Mouse (Mus musculus) cerebellum, adult 2 months (tissue): ENCODE results near the gene Dag1. TPM values are rescaled to one million over a fixed set of nuclear protein-coding genes. Genes with fewer than 3 reads are reported as not detected.
A peak's percentile ranks its signal among the peaks of the same experiment; 100 is the strongest.
"Not testable (repeated sequence)": the region's sequence is repeated elsewhere in the genome, so short reads cannot be mapped to it uniquely, and the experiment has no call there.

Source experiments
- DNase-seq, 2 experiments: peaks; one replicate each; pipeline ENCODE4 v3.0.0; 2021
- H3K27ac ChIP-seq: fragments of 200-500 bp; 2 replicates; pipeline ENCODE4 v1.5.1; 2012; ENCODE audit warnings: low read length, control low read depth, inconsistent platforms; ENCODE audit not compliant: insufficient read depth
- H3K27me3 ChIP-seq: fragments of 200-500 bp; 2 replicates; pipeline ENCODE4 v1.6.1; 2012; ENCODE audit warnings: inconsistent platforms, mild to moderate bottlenecking, low read length, moderate library complexity; ENCODE audit not compliant: control insufficient read depth, insufficient read depth
- H3K4me1 ChIP-seq: fragments of 200-500 bp; 2 replicates; pipeline ENCODE4 v1.6.1; 2011; ENCODE audit warnings: low read length; ENCODE audit not compliant: control insufficient read depth, insufficient read depth
- H3K4me3 ChIP-seq: fragments of 200-500 bp; replicated peaks from 2 replicates; pipeline ENCODE3; 2011; ENCODE audit warnings: mild to moderate bottlenecking, low read depth, low read length, control low read depth; ENCODE audit not compliant: insufficient read depth
- CTCF ChIP-seq: fragments of 200-500 bp; IDR thresholded peaks from 2 replicates; pipeline ENCODE4 v1.5.1; 2011; ENCODE audit warnings: low read depth, mild to moderate bottlenecking, control low read depth, low read length, moderate library complexity, borderline replicate concordance; ENCODE audit not compliant: insufficient read depth
- POLR2A ChIP-seq: fragments of 200-500 bp; IDR thresholded peaks from 2 replicates; pipeline ENCODE4 v1.6.1; 2011; ENCODE audit warnings: low read length, control low read depth, borderline replicate concordance; ENCODE audit not compliant: insufficient read depth
- WGBS: fragments of 180-500 bp; shearing (Covaris S2); methylation state at CpG from one replicate; pipeline ENCODE4 v1.1.7; 2018; 5-methylcytosine and 5-hydroxymethylcytosine counted together
- polyA plus RNA-seq: library from polyadenylated mRNA; depleted of rRNA; stranded (reverse); fragments of >200 nt; gene quantifications from 2 replicates; pipeline ENCODE4 v1.2.3, GENCODE M21; 2012

The Dag1 gene
- polyA plus RNA-seq, 1 experiment = 33.8 TPM

DNA sequence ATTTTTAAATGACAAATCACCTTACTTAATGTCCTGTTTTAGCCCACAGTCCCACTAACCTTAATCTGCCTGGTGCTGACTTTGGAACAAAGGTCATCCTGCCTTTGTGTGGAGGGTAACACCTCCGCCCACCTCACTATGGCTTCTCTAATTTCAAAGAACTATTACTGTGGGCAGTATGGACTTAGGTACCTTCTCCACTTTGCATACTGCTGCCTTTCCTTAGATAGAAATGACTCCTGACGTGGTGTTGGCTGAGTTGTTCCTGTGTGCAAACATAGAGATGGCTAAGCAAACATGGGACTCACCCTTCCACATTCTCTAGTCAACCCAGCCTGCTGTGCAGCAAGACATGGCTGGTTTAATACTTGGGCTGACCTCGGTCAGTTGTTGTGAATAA is 38.1 kb upstream of the Dag1 start:
- Histone ChIP-seq H3K27ac (no peak overlapping the region), H3K4me3 (no peak overlapping the region), H3K4me1 (peaks cover 5% of the 10 kb centered on the region; the same call in 1 of the 2 replicates), H3K27me3 (no peaks in the 10 kb centered on the region)
- 90% methylated on average over 3 of the region's 3 CpGs for WGBS
- DNase-seq = no peak
- TF ChIP-seq CTCF (no peak), POLR2A (no peak)

DNA sequence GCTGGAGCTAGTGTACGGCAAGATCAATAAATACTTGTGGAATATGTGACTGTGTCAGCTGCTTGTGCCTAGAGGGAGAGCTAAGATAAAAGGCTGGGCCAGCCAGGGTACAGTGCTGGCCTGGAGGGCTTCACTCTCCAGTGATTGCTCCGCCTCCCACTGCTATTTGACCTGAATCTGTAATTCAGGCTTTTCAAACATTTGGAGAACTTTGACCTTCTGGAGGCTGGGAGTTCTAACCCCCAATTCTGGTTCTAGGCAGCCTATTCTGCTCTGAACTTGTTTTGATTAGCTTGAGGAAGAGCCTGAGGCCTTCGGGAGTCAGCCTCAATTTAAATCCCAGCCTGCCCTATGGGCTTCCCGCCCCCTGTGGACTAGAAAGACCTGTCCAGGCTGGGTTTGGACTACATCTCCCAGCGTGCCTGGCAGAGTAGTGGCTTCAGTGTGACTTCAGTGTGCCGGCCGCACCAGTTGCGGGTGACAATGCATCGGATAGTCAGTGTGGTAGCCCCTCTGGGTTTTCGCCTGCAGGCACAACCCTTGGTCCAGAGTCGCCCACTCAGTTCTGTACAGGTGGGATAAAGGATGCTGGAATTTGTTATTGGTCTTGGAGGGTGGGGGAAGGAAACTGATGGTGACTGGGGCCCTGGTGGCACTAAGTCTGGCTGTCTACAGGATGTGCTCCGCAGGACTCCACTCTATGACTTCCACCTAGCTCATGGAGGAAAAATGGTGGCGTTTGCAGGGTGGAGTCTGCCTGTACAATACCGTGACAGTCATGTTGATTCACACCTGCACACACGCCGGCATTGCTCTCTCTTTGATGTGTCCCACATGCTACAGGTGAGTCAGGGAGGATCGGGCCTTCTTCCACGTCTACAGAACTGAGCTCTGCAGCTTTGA is 32.9 kb upstream of the Dag1 start, which contains the start of gene Amt:
Gene Amt, plus strand, starts transcription at position 401 of the 903 bp plus-strand sequence.
- Histone ChIP-seq H3K4me3 (peak within 1 kb of the TSS; percentile 61), H3K4me1 (peaks cover 4% of the 10 kb centered on the region; the same call in 1 of the 2 replicates), H3K27ac (no peak within 1 kb of the TSS), H3K27me3 (no peaks in the 10 kb centered on the region)
- 22% methylated on average over 18 of the region's 18 CpGs for WGBS
- peak; percentile 58 to 61 for DNase-seq
- TF ChIP-seq POLR2A (peak; percentile 29; the same call in 1 of the 2 replicates), CTCF (no peak)

DNA sequence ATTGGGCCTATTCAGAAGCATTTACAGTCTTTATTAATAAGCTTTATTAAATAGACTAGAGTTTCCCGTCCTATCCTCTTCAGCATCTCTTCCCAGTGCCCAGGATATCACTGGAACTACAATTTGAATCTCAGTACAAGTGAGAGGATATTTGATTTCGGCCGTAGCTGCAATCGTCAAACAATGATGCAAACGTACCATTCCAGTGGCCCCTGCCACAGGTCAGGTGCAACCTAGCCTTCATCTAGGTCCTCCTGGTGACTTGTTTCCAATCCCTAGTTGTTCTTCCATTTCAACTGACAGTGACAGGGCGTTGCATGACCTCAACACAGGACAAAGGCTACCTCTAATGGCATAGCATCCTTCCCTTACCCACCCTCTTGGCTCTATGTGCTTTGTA is 27.0 kb upstream of the Dag1 start:
- Histone ChIP-seq H3K4me1 (no peaks in the 10 kb centered on the region), H3K27ac (no peak overlapping the region), H3K4me3 (peak overlapping the region; percentile 94), H3K27me3 (no peaks in the 10 kb centered on the region)
- peak in 1 of 2 experiments; percentile 22 for DNase-seq
- TF ChIP-seq POLR2A = no peak
- TF ChIP-seq CTCF = no peak
- 28% methylated on average over 6 of the region's 6 CpGs for WGBS

DNA sequence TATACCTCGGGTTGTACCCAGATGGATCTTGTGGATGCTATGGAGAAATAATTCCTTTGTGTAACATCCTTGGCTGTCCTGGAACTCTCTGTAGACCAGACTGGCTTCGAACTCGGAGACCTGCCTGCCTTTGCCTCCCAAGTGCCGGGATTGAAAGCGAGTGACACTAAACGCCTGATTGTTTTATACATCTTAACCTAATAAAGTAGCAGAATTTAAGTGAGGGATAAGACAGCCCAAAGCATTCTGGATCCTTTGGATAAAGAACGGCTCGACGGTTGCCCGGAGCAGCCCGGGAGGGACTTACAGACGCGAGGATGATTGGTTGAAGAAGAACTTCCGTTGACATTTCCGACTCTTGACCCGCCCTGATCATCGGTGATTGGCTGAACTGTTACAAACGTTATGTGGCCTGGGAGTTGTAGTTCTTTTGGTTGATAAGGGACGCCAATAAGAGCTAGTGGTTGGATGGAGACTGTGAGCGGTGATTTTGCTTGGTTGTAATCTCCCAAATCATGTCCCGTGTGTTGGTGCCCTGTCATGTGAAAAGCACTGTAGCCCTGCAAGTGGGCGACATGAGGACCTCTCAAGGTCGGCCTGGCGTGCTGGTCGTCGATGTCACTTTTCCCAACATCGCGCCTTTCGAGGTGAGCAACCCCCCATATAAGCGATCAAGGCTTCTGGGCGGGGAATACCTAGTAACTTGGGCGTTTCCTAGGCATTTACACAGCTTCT is 26.4 kb upstream of the Dag1 start, which contains the start of gene Nicn1:
Gene Nicn1, plus strand, starts transcription at position 414 of the 735 bp plus-strand sequence.
- TF ChIP-seq CTCF (no peak), POLR2A (peak; percentile 77; the same call in 1 of the 2 replicates)
- under 1% methylated on average over 32 of the region's 32 CpGs for WGBS
- peak within 1 kb of the TSS; percentile 94 for H3K4me3 ChIP-seq
- DNase-seq = peak; percentile 90 to 96
- H3K27ac ChIP-seq = peak within 1 kb of the TSS; percentile 30; the same call in 1 of the 2 replicates
- H3K27me3 ChIP-seq = no peaks in the 10 kb centered on the region
- H3K4me1 ChIP-seq = no peaks in the 10 kb centered on the region

DNA sequence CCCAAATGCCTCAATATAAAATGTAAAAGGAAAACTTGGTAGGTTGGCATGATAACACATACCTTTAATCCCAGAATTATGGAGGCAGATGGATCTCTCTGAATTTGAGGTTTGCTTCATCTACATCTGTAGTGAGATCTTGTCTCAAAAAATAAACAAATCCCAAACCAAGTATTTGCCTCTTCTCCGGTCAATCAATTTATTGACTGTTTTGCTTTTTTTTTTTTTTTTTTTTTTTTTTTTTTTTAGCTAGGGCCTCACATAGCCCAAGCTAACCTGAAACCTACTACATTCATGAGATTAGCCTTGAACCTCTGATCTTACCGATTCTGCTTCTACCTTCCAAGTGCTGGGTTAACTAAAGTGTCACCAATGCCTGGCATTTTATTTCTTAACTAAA is 25.6 kb upstream of the Dag1 start:
- Histone ChIP-seq H3K4me1 (no peaks in the 10 kb centered on the region), H3K4me3 (no peak overlapping the region), H3K27me3 (no peaks in the 10 kb centered on the region), H3K27ac (no peak overlapping the region)
- TF ChIP-seq POLR2A = no peak
- TF ChIP-seq CTCF = no peak
- 71% methylated on average over 2 of the region's 2 CpGs for WGBS
- DNase-seq = no peak

DNA sequence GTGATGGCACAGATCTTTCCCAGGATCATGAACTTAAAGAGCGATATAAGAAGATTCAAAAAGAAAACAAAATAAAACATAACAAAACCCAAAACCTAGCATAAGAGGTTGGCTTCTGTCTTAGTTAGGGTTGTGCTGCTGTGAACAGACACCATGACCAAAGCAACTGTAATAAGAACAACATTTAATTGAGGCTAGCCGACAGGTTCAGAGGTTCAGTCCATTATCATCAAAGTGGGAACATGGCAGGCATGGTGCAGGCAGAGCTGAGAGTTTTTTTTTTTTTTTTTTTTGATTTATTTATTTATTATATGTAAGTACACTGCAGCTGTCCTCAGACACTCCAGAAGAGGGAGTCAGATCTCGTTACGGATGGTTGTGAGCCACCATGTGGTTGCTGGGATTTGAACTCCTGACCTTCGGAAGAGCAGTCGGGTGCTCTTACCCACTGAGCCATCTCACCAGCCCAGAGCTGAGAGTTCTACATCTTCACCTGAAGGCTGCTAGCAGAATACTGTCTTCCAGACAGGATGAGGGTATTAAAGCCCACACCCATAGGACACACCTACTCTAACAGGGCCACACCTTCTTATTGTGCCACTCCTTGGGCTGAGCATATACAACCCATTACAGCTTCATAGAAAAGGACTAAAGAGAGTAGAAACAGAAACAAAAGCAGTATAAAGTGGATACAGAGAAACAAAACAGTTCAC is 23.9 kb upstream of the Dag1 start:
- 68% methylated on average over 6 of the region's 6 CpGs for WGBS
- H3K27ac ChIP-seq, DNase-seq, H3K4me1 ChIP-seq, H3K4me3 ChIP-seq, H3K27me3 ChIP-seq: not testable (repeated sequence)

DNA sequence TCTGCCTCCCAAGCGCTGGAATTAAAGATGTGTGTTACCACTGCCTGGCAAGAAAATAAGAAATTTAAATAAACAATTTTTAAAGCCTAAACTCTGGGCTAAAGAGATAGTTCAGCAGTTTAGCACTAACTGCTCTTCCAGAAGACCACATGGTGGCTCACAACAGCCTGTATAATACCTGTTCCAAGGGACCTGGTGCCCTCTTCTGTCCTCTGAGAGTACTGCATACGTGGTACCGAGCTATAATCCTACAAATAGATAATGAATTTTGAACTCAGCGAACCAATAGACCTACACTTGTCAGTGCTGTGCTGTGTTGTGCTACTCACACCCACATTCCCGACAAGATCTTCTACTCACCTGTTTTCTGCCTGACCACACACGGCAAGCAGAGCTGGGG is 20.7 kb upstream of the Dag1 start:
- TF ChIP-seq CTCF = peak; percentile 78
- no peak for TF ChIP-seq POLR2A
- DNase-seq = peak; percentile 64 to 77

More for the DNA sequence above, 20.7 kb upstream of the Dag1 start:
- 13% methylated on average over 6 of the region's 6 CpGs for WGBS
- Histone ChIP-seq H3K27me3 (no peaks in the 10 kb centered on the region), H3K27ac (no peak overlapping the region), H3K4me3 (no peak overlapping the region), H3K4me1 (peaks cover 4% of the 10 kb centered on the region; the same call in 1 of the 2 replicates)
